Mouse (Mus musculus): ENCODE measurements around the gene Mapre3.

GRCm38 (mm10) chr5:30798965-30799364, 15.5 kb upstream of the Mapre3 start:
- TF ChIP-seq CTCF (conservative IDR thresholded peaks at IDR 0.05; ENCODE audit: low read length) (no peak), NANOG (IDR thresholded peaks at IDR 0.05; ENCODE audit: borderline replicate concordance, low read length) (no peak), POU5F1 (IDR thresholded peaks at IDR 0.05; ENCODE audit: borderline replicate concordance, low read length) (no peak)

Data from E14TG2a.4 (cell line).